Mouse (Mus musculus): Measurements from ENCODE around the gene Rfx7.

DNA sequence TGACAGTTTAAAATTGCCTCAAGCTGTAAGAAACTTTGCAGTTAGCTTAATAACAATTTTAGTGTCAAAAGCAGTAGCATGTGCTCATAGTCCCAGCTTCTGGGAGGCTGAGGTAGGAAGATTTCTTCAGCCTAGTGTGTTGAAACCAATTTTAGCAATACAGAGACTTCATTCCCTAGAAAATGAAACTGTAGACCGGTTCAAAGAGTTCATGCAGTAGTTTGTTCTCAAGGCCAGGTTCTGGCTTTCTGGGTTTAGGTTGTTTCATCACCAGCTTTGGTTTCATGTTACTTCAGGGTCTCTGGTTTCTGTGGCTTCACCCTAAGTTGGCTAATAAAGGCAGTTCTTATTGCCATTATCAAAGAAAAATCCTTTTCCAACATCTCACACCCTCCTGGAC lies 91.6 kb downstream of the Rfx7 start:
- TF ChIP-seq EP300 (IDR thresholded peaks at IDR 0.05; ENCODE audit: insufficient read depth, low read depth, low read length) = no peak
- no peak for TF ChIP-seq CTCF (IDR thresholded peaks at IDR 0.05; ENCODE audit: low read depth, low read length)
- TF ChIP-seq POLR2A (IDR thresholded peaks at IDR 0.05; ENCODE audit: insufficient read depth, low read length) = no peak
